Mouse (Mus musculus): Measurements from ENCODE around the gene Fry.

The Fry gene

DNA sequence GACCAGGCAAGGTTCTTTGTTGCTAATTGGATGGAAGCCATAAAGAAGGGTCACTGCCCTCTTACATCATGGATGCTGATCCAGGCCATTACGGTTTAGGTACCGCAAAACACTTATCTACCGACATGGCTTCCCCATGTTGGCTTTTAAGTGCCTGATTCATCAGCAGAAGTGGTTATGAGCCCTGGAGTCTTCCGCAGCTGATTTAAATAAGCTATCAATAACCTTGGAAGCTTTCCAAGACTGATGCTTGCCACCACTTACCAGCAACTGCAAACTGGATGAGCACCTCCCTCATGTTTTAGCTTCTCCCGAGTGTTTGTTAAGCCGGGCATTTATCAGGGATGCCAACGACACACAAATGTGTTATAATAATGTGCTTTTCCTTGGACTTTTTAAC, 12.7 kb downstream of the Fry start:
- no peak for DNase-seq

DNA sequence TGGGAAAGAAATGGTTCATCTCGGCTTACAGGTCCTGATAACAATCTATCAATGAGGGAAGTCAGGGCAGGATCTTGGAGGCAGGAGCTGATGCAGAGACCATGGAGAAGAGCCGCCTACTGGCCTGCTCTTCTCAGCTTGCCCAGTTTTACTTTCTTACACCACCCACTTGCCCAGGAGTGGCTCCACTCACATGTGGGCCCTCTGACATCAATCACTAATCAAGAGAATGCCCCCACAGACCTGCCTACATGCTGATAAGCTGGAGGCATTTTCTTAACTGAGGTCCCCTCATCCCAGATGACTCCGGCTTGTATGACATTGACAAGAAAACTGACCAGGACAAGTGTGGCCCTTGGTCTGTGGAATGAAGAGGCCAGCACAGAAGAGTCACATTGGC, 16.2 kb downstream of the Fry start:
- no peak for DNase-seq

DNA sequence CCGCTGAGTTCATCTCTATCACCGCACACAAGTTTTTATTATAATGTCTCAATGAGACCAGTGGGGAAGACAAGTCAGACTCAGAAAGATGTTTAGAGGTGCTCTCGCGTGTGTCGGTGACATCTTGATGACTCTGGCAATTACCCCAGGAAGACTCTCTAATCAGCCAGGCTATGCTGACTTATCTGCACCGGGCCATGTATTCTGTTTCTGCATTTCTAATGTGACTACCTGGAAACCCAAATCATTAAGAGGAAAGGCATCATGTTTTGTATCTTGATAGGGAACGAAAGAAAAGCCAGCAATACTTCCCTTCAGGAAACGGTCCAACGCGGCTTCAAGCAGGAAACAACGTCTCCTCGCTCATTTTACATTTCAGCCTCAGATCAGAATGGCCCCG, 17.1 kb downstream of the Fry start:
- no peak for DNase-seq

DNA sequence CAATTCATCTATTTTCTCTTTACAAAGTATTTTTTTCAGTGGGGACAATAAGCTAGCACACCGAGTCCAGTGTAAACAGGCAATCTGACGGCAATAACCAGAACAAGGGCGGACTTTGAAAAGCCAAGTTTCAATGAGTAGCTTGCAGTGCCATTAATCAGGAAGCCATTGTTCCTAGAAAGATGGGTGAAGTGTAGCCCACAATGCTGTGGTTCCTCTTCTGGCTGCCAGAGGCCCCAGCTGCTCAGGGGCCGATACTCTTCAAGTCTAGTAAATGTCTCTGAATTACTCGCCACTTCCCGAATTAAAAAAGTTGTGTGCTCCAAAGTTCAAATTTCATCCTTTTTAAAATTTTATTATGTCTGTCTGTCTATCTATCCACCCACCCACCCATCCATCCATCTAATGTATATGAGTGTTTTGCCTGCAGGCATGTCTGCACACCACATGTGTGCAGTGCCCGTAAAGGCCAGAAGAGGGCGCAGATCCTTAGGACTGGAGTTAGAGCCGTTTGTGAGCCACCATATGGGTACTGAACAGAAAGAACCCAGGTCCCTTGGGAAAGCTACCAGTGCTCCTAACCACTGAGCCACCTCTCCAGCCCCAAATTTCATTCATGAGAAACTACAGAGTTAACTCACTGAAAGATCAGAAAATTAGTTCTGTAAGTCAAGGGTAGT, 19.5 kb downstream of the Fry start:
- peak; percentile 65 for DNase-seq

DNA sequence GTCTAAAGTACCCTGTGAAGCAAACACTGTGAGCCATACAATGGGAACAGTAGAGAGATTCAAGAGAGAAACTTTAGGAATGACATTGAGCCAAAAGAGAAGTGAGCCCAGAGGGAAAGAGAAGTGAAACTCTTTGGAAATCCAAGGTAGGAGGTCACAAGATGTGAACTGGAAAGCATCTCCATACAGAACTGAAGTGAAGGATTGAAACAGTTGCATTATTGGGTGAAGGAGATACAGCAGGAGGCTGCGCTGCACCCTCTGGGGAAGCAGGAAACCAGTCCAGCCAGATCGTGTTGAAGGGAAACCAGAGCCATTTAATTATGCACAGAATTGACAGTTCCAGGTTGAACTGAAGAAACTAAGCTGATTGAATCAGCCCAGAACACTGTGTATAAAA, 22.1 kb downstream of the Fry start:
- no peak for DNase-seq

DNA sequence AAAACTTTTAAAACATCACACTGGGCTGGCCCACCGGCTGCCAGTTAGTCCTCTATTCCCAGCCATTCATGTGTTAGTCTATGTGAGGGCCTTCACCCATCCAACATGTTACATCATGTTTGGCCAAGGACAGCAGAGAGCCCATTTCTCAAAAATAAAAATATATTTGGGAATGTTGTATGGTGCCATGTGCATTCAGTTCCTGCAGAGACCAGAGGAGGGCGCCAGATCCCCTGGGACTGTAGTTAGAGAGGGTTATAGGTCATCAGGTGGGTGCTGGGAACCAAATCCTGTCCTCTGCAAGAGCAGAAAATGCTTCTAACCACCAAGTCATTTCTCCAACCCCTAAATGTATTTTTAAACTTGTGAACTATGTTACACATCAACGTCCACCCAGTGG, 27.5 kb downstream of the Fry start:
- no peak for DNase-seq

DNA sequence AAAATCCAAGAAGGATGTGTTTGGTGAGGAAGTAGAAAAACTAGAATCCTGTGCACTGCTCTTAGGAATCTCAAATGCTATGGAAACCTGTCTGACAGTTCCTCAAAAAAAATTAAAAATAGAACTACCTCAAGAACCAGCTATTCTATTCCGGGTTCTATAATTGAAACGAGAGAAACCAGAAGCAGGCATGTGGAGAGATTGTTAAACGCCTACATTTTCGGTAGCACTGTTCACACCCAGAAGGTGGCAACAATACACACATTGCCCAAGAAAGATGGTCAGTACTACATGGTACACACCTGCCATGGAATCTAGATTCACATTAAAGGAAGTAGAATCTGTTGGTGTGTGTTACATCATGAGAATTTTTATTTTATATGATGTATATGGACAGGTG, 28.2 kb downstream of the Fry start:
- DNase-seq: no peak

DNA sequence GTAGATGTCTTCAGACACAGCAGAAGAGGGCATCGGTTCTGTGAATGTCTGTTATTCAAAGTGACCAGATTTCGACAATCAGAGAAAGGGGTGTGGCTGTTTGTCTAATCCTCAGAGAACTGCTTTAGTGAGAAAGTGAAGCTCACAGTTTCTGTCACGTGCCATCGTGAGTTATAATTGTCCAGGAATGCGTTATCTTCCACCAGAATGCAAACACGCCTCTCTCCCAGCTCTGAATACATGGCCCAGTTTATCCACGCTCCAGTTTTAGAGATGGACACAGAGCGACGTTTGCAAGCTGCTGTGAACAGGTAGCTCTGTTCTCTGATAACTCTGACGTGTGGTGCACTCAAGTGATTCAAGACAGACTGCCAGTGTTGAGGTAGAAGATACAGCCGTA, 31.3 kb downstream of the Fry start:
- no peak for DNase-seq

DNA sequence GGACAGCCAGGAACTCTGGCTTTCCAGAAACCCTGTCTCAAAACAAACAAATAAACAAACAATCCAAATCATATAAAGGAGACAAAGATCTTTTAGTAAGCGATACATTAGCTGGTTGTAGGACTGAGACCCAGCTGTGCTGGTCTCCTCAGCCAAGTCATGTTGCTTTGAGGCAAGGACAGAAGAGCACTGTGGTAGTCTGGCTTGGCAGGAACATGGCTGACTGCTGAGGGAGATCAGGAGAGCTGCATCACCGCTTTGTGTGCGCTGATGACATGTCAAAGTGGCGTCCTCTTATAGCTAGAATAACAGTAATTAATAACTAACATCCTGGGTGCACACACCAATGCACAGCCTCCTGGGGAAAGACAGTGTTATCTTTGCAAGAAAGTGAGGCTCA, 32.5 kb downstream of the Fry start:
- no peak for DNase-seq

DNA sequence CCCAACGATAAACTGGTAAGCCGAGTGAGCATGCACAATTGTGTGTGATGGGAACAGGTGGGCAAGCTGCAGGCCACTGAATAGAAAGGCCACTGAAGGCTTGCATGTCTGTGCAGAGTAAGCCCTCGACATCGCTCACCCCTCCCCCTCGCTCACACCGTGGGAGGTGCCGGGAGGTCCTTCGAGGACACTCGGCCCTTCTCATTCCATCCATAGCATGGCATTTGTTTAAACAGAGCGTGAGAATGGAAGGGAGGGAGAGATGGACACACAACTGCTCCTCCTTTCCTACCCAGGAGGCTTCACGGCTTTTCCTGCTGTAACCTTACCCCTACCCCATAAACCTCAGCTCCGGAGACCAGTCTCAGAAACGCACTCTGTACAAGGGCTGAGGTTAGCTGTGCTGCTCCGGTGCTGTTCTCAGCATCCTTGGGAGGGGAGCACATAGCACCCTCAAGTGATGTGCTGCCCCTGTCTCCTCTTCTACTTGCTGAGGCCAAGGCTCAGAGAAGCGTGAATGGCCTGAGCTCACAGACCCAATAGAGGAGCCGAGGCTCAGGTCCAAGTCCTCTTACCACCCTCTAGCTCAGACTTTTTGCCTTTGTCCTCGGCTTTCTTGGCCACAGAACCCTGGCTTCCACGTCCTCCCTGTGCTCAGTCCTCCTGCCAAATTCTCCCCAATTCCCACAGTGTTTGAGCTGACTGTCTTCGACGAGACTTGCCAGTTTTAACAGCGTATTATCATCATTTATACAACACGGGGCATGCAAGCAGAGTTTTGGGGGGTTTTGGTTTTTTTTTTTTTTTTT, 33.8 kb downstream of the Fry start:
- DNase-seq: no peak

DNA sequence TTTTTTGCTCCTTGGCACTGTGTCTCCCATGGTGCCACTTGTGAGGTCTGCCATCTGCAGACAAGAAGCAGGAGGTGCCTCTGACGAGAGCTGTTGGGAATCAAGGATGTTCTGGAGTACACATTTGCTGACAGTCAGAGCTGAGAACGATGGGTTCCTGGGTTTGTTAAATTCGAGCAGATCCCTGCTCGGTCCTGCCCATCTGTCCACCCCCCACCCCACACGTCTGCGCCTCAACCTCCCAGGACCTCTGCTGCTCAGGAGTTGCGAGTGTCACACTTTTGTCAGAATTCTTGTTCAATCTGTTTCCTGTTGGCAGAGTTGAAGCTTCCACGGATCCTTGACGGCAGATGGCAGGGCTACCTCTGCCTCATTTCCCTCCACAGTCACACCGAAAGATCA, 34.4 kb downstream of the Fry start:
- no peak for DNase-seq

DNA sequence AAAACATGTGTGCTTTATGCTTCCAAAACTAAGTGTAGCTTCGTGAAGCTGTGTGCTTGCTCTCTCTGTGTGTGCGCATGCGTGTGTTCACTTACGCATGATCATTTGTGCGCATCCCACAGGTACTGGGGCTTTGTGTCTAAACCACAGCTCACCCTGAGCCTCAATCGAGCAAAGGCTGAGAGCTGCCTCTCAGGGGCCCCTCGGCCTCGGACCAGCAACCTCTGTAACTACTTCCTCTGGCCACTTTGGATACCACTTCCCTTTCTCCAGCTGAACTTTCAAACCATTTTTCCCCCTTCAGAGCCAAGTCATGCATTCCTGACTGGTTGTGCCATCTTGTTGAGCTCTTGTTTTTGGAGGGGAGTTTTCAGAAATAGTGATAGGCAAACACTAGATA, 36.9 kb downstream of the Fry start:
- no peak for DNase-seq

DNA sequence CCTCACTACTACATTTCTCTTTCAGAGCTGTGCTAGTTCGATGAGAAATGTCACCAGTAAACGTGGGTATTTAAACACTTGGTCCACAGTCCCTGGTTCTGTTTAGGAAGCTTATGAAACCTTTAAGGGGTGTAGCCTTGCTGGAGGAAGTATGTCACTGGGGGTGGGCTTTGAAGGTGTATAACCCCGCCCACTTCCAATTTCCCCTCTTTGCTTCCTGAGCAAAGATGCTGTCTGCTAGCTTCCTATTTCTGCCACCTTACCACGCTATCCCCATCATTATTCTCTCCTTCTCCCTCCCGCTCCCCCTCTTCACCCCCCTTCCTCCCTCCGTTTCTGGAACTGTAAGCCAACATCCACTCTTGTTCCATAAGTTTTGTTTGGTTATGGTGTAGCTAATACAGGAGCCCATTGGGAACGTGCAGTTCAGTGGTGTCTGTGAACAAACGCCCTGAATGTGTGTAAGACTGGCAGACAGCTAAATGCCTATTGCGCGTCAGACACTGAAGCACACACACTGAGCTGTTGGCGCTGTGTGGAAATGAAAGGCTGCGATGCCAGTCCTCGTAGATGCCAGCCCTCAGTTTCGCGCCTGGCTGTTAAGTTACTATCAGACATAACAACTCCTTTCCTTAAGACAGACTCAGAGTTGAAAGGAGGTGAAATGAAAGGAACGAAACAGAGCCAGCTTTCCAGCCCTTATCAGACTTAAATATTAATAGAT, 37.8 kb downstream of the Fry start:
- no peak for DNase-seq

DNA sequence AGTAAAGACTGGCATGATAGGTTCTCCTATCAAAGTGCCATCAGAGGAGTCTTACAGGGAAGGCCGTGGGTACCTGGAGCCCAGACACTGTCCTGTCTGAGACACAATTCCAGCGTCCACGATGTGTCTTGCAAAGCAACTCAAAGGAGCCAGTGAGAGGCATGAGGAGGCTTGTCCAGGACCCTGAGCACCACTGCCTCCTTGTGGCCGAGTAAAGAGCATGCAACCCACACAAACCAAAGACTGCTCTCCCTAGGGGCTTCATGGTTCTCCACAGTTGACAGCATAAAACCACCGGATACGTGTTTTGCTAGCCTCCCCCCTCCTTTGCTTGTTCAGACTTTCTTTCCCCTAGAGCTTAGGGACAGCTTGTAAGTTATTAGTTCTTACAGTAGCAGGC, 39.2 kb downstream of the Fry start:
- peak; percentile 82 for DNase-seq

DNA sequence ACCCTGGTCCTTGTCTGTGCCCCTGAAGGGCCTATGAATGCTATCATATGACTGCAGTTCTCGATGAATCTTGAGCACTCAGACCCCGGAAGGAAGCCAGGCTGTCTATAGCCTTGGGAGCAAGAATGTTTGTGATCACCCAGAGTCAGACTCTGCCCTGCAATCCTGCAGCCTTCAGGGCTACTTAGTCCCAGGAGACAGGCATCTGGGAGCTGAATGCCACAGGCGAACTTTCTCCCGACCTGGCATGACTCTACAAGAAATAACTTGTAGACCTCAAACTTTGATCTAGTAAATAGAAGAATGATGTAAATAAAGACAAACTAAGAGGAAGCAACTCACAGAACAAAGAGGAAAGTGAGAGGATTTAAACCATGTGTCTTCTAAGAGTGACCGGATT, 40.7 kb downstream of the Fry start:
- DNase-seq: no peak

DNA sequence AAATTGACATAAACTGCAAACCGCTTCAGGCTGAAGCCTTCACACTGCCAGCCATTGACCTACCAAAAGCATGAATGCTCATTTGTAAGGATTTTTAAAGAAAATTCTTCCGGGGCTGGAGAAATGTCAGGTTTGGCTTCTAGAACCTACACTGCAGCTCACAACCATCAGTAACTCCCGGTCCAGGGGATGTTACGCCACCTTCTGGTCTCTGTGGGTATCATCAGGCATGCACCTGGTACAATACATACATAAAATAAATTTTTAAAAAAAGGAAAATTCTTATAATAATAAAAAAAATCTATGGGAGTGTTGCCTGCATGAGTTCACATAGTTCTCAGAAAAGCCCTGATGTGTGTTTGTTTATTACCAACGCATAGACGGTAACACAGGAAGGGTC, 42.7 kb downstream of the Fry start:
- DNase-seq: peak; percentile 42

DNA sequence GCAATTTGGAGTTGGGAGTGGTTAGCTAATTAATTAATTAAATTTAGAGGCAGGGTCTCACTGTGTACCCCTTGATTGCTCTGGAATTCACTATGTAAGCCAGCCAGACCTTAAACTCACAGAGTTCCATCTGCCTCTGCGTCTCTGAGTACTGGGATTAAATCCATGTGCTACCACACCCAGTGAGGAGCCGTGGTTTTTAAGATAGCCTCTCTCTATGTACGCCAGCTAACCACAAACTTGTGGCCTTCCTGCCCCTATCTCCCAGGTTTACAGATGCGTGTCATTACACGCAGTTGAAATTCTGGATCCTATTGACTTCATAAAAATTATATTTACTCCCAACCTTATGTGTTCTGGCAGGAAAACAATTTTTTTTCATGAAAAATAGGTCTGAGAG, 43.5 kb downstream of the Fry start:
- DNase-seq: no peak

DNA sequence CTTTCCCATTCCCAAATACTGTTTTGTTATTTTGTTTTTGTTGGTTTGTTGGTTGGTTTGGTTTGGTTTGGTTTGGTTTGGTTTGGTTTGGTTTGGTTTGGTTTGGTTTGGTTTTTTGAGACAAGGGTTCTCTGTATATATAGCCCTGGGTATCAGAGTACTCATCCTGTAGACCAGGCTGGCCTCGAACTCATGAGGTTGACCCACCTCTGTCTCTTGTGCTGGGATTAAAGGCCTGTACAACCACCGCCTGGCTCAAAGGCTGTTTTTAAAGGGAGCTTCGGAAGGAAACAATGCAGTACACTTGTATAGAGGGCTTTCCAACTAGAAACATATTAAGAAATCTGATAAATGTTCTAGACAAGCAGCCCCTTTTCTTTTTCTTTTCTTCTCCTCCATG, 46.2 kb downstream of the Fry start:
- no peak for DNase-seq

DNA sequence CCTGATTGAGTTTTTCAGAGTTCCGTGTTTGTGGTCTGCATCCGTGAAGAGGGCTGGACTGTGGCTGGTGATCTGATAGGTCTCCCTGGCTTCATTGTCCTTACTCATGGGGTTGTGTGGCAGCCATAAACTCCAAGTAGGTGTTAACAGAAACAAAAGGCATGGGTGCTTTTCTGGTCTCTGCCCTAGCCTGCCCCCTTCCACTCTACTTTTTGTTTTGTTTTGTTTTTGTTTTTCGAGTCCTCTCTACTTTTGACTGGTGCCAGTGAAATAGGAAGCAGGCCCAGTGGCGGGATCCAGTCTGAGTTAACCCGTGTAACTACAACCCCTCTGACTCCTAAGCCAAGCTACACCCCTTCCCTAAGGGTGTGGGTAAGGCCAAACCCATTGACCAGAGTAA, 48.4 kb downstream of the Fry start:
- DNase-seq: no peak

DNA sequence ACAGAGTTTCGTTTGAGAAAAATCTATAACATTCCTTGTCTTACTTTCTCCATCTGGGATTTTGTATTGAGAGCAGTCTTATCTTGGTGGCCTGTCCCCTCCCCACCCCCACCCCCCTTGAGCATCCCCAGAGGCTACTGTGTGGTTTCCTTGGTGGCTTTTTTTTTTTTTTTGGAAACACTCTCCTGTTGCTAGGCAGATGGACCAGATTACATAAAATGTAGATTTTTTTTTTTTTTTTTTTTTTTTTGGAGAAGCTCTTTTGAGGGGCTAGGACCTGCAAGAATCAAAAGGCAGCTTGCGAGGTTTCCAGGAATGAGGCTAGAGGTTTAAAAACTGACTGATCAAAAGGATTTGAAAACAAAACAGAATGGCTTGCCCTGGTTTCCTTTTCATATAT, 48.8 kb downstream of the Fry start:
- DNase-seq: no peak

DNA sequence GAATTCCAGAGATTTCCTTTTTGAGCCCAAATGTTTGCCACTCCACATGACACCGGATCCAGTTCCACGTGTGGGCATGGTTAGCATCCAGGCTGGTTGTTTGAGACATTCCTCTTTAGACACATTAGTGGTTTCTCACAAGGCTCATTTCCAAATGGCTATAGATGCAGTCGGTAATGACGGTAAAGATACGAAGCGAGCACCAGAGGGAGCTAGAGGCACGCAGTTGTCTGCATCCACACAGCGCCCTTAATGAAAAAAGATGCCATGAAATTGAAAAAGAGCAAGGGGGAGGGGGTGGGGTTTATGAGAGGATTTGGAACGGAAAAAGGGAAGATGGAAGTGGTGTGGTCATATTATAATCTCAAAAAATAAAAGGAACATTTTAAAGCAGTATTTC, 50.3 kb downstream of the Fry start:
- DNase-seq: peak; percentile 78

DNA sequence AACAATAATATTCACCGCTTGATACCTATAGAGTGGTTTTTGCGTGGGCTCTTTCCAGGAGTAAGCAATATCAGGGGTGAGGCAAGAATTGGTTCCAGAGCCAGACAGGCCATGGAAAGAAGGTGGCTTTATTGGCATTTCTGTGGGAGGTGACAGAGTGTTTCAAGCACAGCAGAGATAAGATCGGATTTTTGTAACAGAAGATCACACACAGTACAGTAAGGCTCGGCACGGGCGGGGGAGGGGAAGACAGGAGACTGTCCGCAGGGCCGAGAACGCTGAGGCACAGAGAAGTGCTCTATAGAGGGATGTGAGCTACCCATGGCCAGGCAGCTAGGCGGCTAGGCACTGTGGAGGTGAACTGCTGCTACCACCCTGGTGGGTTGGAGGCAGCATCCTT, 53.1 kb downstream of the Fry start:
- DNase-seq: peak; percentile 54

DNA sequence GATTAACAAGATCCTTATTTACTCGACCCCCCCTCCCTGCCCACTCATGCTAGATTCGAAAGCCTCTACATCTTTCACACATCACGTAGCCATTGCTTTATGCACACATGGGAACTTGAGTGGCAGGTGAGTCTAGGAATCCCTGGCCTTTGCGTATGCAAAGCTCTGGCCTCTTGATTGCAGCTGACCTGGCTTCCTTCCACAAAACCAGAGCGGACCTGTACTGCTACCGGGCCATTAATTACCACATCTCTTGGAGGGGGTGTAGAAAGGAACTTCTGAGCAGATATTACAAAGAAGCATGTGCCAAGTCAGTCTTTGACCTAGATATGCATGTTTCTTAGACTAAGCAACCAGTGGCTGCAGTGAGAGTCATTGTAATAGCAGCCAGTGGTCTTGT, 55.4 kb downstream of the Fry start:
- no peak for DNase-seq

DNA sequence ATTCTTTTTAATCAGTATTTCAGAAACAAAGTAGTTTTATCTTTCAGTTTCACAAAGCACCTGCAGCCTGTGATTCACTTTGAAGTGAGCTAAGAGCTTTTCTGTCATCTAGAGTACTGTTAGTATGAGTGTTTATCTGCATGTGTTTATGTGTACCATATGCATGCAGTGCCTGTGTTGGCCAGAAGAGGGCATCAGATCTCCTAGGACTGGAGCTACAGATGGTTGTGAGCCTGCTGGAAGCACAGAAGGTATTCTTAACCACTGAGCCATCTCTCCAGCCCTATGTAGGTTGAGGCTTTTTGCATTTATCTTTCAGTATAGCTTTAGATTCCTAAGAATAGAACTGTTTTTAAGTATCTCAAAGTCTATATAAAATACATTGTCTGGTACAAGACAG, 56.5 kb downstream of the Fry start:
- DNase-seq: no peak

Data from thymus, postnatal 4 days (tissue).